Mouse (Mus musculus) cerebellum, postnatal 4 days (tissue): ENCODE measurements at regions not wholly inside any gene's neighbourhood (a gene's known extent, or its start where the extent isn't known, plus 50 kb on each side); places are given as distances from the start of the nearest gene placed in this dataset.

Source experiments
- DNase-seq, 2 experiments: peaks; one replicate each; pipeline ENCODE4 v3.0.0; 2022; ENCODE audit warnings: low spot score in 2 of 2, mixed read lengths in 1 of 2

DNA sequence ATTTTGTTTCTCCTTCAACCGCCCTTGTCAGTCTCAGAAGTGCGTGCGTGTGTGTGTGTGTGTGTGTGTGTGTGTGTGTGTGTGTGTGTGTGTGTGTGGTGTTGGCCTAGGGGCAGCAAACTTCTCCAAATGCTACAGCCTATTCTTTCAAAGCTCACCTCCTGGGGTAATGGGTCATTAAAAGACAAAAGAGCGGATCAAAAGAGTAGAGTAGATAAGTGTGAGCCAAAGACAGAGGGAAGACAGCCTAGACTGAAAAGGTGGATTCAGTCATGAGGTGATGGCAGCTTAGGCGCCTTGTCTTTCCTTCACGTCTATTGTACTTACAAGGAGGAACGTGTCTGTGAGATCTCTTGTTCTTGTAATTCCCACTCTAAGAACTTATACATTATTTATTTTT lies 199.6 kb upstream of the Sash1 start:
- no peak for DNase-seq

DNA sequence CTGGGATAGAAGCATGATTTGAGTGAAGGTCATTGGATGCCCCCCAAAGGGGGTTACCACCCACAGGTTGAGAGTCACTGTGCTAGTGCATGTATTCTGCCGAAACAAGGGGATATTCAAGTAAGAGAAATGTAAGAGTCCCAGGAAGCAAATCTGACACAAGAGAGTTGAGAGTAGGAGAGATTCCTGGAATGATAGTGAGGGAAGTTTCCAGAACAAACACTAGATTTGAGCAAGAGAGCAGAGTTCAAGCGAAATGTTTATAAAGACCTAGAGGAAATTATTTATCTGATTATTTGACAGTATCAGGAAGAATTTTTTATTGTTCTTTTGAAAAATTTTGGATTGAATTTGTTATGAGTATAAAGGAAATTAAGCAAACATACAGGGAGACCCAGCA lies 189.0 kb upstream of the Sash1 start:
- DNase-seq = no peak

DNA sequence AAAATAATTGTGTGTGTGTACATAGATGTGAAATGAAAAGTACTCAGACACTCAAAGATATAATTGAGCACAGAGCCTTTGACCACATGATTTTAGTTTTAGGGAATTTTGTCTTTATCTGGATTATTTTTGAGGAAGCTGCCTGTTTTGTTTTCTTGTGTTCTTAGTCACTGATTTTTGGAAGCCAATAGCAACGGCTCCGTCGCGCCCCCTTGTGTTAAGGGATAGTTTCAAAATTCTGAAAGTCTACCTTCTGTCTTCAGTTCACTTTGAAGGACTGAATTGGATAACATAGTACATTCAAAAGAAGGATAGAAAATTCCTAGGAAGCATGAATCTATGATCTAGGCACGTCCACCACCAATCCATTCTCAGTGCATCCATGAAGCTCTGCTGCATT lies 185.8 kb upstream of the Sash1 start:
- peak in 1 of 2 experiments; percentile 49 for DNase-seq

DNA sequence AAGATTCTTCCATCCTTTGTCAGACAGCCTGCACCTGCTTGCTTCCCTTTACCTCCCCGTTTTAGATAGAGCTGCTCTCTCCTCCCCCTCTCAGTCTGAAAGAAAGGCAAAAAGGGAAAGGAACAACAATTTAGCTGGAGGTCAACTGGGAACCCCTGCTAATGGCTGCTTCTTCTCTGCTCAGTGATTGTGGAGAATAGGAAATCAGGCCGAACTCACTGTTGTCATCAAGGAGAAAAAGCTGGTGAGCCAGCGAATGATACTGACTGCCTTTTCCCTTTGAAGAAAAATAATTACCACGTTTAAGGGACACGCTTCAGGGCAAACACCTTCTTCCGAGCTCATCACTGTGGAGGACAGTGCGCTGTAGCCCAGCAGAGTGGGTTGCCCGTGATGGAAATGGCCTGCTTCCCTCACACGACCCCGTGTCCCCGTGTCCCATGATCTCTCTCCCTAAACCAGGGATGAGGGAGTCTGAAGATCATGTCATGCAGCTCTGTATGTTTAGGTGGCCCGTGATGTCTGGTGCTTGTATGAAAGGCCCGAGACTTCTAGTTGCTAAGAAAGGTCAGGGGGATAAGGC lies 183.8 kb upstream of the Sash1 start:
- DNase-seq = no peak

DNA sequence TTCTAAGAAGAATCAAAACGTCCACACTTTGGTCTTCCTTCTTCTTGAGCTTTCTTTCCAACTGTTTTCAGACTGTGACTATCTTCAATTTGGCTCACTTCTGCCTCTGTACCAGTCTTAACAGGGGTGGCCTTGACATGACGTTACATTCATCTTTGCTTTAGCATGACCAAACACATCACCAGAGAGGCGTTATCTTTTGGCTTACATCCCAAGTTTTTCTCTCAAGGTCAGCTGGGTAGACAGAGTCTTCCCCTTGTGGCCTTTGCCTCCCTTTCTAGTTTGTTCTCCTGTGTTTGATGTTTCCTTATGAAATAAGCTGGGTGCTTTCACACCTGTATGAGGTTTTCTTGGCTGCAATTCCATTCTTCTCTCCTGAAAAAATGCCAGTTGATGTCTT lies 180.7 kb upstream of the Sash1 start:
- no peak for DNase-seq

DNA sequence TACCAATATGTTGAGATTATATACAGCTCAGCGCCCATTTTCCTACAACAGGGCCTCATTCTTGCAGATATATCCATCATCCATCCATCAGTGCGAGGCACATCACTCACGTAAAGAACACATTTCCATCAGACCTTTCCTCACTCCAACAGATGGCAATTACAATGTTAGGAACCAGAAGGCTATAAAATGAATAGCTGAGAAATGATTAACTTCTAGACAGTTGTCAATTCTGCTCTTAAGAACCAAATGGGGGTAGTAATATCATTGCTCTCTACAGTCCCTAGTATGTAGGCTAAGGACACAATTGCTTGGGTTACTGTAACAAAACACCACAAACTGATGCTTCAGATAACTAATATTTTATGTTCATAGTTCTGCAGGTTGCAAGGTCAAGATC lies 176.1 kb upstream of the Sash1 start:
- DNase-seq = no peak

DNA sequence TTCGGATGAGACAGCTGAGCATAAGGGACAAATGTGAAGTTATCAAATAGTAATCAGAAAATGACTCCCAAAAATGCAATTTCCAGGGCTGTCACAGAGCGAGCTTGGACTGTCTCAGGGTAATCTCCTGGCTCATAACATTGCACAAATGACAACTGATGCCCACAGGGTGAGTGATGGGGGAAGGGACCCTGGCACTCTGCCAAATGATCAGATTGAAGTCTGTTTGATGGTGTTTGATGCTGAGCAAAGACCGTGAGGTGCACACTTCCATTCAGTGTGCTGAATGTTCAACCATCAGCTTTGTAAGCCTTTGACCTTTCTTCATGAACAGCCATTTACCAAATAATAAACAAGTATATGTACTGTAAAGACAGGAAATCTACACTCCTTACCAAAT lies 169.4 kb upstream of the Sash1 start:
- DNase-seq = peak in 1 of 2 experiments; percentile 29

DNA sequence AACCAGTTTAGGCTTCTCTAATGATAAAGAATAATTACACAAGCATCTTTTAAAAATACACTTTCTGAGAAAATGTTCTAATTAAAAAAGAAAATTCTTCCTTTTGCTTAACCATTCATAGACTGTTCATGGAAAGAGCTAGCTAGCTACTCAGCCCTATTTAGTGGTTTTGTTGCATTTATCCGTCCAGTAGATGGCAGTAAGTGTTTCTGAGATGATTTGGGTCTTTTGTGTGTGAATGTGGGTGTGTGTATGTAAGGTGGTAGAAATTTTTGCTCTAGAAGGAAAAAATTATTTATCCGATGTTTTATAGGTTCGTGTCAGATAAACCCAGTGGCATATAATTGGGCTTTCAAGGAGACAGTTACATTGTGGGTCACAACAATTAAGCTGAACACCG lies 167.5 kb upstream of the Sash1 start:
- no peak for DNase-seq

DNA sequence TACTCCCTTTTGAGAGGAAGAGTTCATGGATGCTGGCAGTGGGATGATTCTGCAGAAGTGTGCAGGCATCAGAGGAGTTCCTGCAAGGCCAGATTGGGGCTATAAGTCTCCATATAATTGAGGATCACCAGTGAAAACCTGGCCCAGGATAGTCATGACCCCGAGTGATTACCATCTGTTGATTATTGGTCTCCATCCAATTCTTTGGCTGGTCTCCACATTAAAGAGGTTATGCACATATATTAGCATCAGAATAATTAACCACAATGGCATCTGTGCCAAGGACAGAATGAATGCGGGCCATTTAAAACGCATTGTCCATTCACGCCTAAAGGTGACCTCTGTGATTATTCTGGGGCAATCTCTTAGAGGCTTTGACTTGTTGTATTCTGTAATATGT lies 161.5 kb upstream of the Sash1 start:
- no peak for DNase-seq

DNA sequence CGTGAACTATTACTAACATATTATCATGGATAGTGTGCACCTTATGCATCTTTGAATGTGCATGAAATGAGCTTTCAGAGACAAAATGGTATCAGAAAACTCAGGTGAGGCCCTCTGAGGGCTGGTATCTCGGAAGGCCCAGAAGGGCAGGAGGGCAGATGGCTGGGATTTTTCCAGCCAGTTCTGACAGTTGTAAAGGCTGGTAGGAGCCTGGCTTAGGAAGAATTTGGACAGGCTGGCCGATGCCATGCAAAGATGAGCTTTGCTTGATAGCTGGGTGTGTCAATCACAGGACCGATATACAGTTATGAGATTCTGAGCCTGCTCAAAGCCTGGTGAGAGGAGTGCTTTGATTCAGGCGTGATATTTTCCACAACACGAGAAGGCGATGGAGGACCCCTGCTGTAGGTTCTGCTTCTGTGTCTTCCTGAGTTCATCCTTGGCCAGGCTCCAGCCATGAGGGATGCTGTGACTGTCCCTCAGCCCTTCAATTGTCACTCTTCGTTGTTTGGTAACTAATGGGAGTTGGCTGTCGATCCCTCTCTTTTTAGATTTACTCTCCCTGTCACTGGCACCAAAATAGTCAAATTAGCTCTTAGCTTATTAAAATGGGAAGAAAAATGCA lies 159.0 kb upstream of the Sash1 start:
- DNase-seq = peak in 1 of 2 experiments; percentile 19

DNA sequence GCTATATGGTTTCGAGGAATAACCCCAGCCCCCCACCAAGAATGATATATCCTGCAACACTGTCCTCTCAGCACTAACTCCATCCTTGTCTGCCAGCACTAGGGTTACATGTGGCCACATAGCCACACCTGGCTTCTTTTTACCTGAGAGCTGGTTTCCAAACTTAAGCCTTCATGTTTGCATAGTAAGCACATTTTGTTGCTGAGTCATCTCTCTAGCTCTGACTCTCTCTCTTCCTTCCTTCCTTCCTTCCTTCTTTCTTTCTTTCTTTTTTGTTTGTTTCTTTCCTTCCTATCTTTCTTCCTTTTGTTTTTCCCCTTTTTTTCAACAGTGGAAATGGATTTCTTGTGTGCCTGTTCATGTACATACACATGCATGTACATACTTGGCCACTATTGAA lies 157.6 kb upstream of the Sash1 start:
- DNase-seq = no peak

DNA sequence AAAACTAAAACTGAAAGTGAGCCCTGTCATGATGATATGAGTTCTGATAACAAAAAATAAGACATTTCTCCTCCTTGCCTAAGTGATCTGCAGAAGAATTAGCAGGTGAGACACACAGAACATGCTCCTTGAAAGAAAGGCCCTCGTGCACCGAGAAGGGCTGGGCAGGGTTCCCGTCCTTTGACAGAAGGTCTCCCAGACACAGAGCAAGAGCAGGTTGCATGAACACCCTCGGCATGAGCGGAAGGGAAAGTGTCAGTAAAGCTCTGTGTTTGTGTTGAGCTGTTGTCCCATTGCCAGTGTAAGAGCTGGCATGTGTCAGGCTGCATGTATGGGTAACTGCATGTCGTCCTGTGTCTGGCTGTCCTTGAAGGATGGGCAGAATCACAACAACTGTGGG lies 144.6 kb upstream of the Sash1 start:
- no peak for DNase-seq

DNA sequence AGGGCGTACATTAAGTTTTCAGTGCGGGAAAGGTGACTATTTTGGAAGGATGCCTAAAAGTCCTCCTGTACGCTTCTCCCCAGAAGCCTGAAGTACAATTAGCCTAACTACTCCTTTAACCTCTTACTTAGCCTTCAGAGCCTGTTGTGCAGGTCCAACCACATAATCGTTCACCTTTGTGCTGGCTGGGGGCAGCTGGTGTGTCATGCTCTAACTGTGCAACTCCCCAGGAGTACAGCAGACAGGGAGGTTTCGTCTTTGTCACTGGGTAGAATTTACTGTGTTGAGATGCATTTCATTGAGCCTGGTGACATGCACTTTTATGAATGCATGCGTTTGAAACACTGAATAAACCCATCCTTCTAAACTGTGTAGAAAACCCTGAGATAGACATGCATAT lies 143.6 kb upstream of the Sash1 start:
- no peak for DNase-seq

DNA sequence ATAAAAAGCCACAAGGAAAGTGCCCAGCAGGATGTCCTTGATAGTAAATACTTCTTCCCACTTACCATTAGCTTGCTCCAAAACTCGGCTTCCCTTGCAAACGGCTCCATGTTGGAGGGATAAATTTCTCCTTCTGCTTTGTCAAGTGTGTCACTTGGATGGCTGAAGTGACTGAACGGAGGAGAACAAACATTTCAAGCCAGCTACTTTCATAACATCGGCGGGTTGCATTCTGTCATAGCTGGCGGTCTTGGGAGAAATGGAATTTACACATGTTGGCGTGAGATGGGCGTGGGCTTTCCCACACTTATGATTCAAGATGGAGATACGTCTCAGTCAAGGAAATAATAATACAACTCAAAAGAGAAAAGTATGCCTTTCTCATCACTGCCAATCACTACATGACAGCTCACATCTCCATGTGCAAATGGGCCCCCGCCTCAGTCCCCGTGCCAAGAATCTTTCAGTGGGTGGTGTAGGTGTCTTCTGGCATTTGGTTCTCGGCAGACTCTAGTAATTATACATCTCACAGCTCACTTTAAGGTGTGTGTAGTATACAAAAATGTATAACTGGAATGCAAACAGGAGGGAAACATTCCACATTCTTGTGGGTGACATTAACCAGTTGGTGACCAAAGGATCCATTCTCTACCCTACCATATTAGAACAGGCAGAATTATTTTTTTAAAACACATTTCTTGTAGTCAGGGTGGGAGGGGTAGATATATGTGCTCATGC lies 141.4 kb upstream of the Sash1 start:
- no peak for DNase-seq

DNA sequence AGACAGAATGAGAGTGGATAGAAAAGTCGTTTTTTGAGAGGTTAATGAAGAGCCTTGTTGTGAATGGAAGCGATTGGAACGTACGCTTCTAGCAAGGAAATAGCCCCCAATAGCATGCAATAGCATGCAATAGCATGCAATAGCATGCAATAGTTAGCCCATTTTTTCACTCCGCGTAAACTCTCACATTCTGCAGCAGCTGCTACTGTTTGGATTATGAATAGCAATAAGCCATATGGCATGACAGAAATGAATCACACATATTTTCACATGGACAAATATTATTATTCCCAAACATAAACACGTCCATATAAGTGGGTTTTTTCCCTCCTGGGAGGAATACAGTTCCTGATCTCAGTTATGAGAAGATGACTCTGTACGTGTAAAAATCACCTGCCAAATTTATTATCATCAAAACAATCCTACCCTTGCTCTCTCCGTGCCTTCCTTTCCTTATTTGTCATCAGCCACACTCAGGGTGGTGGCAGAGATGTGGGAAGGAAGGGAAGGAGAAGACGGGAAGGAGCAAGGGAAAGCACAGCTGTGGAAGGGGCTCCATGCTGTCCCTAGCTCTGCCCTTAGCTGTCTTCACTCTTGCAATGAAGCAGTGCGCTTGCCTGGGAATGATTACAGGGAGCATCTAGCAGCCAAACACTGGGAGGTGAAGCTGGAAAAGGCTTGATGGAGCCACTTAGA lies 129.1 kb upstream of the Sash1 start:
- DNase-seq = no peak

DNA sequence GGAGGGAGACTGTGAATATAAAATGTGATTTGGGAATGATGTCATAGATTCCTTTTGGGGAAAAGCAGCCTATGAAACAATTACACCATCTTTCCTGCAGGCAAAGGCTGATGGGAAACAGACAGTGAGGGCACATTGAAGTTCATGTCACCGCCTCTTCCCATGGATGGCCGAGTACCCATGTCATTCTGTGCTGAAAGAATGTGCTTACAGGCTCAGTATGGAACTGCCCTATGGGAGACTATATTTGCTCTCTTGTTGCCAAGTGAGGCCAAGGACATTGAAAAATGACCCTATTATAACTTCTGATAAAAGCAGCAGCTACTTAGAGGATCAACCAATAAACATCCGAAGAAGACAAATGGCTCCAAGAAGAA lies 127.7 kb upstream of the Sash1 start:
- DNase-seq = no peak

DNA sequence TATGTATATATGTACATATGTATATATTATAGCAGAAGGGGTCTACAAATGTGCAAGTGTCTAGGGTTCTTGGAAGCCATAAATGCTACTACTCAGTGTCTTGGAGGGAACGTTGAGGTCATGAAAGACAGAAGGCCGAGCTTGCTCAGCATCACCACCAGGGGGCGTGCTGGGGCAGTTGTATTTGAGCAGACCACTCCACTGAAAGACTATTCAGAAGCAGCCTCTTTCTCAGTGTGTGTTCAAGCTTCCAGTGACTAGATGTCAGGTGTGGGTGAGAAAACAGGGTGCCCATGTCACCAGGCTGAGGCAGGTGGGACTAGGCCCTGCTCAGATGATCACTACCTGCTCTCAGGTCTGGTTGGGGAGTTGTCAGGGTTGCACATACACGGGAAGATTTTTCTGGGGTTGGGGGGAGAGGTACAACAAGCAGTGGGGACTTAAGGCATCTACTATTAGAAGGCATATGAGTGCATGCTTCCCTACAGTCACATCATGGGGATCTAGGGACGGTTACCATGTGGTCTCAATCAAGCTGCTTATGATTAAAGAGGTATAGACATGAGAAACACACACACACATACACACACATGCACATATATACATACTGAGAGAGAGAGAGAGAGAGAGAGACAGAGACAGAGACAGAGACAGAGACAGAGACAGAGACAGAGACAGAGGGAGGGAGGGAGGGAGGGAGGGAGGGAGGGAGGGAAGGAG lies 127.1 kb upstream of the Sash1 start:
- DNase-seq = peak; percentile 66 to 80

DNA sequence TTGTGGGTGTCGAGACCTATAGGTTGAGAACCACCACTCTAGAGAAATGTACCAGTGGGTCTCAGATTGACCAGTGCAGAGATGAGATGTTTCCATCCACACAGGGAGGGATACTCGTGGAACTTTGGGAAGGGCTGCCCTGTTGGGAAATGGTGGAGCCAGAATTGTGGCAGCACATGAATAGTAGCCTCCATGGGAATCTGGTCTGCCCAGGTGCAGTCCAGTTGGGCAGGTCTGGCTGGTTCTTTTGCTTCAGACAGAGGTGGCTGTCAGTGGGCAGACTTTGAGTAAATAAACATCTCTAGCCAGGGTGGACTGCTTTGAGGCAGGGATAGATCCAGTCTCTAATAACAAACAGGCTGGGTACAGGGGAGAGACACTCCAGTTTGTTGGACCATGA lies 126.0 kb upstream of the Sash1 start:
- DNase-seq = no peak

DNA sequence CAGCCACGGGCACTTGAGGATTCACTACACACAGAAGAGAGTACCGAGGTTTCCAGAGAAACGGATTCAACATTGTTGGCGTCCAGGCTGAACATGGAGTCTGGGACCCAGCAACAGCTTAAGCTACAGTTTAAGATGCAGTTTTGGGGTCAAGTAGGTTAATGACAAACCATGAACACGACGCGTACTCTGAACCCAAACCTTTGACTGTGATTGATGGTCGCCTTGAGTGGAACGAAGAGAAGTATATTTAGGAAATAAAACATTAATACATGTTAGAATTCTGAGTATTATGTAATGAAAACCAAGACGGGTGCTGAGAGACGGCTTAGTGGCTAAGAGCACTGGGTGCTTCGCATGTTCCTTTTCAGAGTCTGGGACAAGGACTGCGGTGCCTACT lies 124.3 kb upstream of the Sash1 start:
- DNase-seq = no peak

DNA sequence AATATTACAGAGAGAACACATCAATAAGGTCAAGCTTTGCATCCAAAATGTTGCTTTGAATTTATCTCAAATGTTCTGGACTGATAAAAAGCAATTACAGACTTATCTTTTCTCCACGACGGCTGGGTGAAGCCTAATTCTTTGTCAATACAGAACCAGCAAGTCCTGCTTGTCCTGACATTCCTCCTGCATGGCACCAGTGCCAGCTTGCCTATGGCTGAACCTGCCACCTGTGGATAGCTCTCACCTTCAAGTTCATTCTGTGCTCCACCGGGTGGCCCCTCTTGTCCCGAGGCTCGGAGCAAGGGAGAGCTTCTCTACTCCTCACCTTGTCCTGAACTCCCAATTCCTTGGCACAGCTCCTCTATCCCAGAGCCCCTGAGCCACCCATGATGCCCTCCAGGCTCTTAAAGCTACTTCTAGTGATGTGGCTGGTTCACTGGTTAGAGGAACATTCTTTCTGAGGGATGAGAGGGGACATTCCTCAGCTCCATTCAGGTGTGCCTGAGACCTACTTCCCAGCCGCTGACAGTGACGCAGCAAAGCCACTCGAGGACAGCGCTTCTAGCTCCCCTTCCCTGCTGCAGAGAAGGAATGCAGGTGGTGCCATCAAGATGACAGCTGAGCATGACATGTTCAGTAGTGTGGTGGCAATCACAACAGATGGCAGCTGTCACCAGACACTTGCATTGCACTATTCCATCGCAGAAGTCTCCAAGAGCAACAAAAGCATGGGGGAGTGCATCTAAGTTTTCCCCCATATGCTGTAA lies 119.5 kb upstream of the Sash1 start:
- no peak for DNase-seq

DNA sequence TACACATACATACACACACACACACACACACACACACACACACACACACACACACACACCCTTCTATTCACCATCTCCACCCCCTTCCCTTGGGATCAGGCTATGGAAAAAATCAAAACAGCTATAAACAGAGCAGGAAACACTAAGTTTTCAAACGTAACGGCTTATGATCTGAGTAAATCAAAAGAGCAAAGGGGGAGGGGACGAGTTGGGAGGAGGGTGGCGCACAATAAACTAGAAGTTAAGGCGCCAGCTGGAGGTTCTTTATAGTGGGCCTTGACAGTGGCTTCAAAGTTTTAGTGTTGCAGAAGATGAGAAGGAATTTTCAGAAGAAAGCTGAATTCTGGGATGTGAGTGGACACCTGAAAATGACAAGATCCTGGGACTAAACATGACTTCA lies 116.4 kb upstream of the Sash1 start:
- DNase-seq = no peak
